Mouse (Mus musculus): Measurements from ENCODE around the gene Zfp354c. TPM values are rescaled to one million over a fixed set of nuclear protein-coding genes. Genes with fewer than 3 reads are reported as not detected.

The Zfp354c gene
- 21.5 and 23.9 TPM in 2 replicates for polyA plus RNA-seq (2015; fragmentation: Nextera tagmentation; extraction: Ambion mirVana)

GRCm38 (mm10) chr11:50827010-50827953, at the start of gene Zfp354c:
TSS of gene Zfp354c (minus strand) at chr11:50827724.
- H3K27me3 ChIP-seq: no peaks in the 10 kb centered on the region
- H3K9me3 ChIP-seq: no peaks in the 10 kb centered on the region
- H3K4me3 ChIP-seq: peak within 1 kb of the TSS; percentile 97
- peaks cover 32% of the 10 kb centered on the region for H3K36me3 ChIP-seq
- peak within 1 kb of the TSS; percentile 74 for H3K4me2 ChIP-seq
- ATAC-seq (ENCODE audit: borderline replicate concordance, extremely low read depth, low FRiP score, low TSS enrichment): peak; percentile 95; the same call in 1 of the 2 replicates
- peak within 1 kb of the TSS; percentile 53 for H3K27ac ChIP-seq
- peak within 1 kb of the TSS; percentile 89 for H3K9ac ChIP-seq
- peaks cover 11% of the 10 kb centered on the region for H3K4me1 ChIP-seq
- WGBS: under 1% methylated on average over 45 of the region's 45 CpGs

- Histone ChIP-seq H3K27ac (no peak overlapping the region), H3K4me2 (peak overlapping the region; percentile 85), H3K4me1 (peaks cover 15% of the 10 kb centered on the region), H3K27me3 (peaks cover 63% of the 10 kb centered on the region), H3K36me3 (no peaks in the 10 kb centered on the region), H3K9me3 (no peaks in the 10 kb centered on the region), H3K9ac (peak overlapping the region; percentile 19), H3K4me3 (peak overlapping the region; percentile 39)
- ATAC-seq (ENCODE audit: borderline replicate concordance, extremely low read depth, low FRiP score, low TSS enrichment): no peak
- under 1% methylated on average over 57 of the region's 72 CpGs for WGBS
Observed at GRCm38 (mm10) chr11:50850989-50851601, 23.6 kb upstream of the Zfp354c start.

GRCm38 (mm10) chr11:50850177-50850735, 22.7 kb upstream of the Zfp354c start, which contains the start of gene Grm6:
TSS of gene Grm6 (plus strand) at chr11:50850685.
- no peak for ATAC-seq (ENCODE audit: borderline replicate concordance, extremely low read depth, low FRiP score, low TSS enrichment)
- H3K4me3 ChIP-seq: peak within 1 kb of the TSS; percentile 39
- H3K36me3 ChIP-seq: no peaks in the 10 kb centered on the region
- peak within 1 kb of the TSS; percentile 85 for H3K4me2 ChIP-seq
- WGBS: 5% methylated on average over 11 of the region's 11 CpGs
- peaks cover 63% of the 10 kb centered on the region for H3K27me3 ChIP-seq
- peak within 1 kb of the TSS; percentile 19 for H3K9ac ChIP-seq
- H3K4me1 ChIP-seq: peaks cover 15% of the 10 kb centered on the region
- no peak within 1 kb of the TSS for H3K27ac ChIP-seq
- no peaks in the 10 kb centered on the region for H3K9me3 ChIP-seq

GRCm38 (mm10) chr11:50849310-50849709, 21.8 kb upstream of the Zfp354c start:
- Histone ChIP-seq H3K4me2 (no peak overlapping the region), H3K4me1 (peaks cover 15% of the 10 kb centered on the region), H3K36me3 (no peaks in the 10 kb centered on the region), H3K4me3 (no peak overlapping the region), H3K27me3 (peaks cover 63% of the 10 kb centered on the region), H3K27ac (no peak overlapping the region), H3K9ac (no peak overlapping the region), H3K9me3 (no peaks in the 10 kb centered on the region)
- ATAC-seq (ENCODE audit: borderline replicate concordance, extremely low read depth, low FRiP score, low TSS enrichment): no peak
- under 1% methylated on average over 10 of the region's 10 CpGs for WGBS

- no peak overlapping the region for H3K27ac ChIP-seq
- WGBS: 26% methylated on average over 3 of the region's 3 CpGs
- H3K9ac ChIP-seq: no peak overlapping the region
- no peak overlapping the region for H3K4me2 ChIP-seq
- no peak overlapping the region for H3K4me3 ChIP-seq
- H3K36me3 ChIP-seq: no peaks in the 10 kb centered on the region
- H3K4me1 ChIP-seq: peaks cover 15% of the 10 kb centered on the region
- H3K9me3 ChIP-seq: no peaks in the 10 kb centered on the region
- peaks cover 63% of the 10 kb centered on the region for H3K27me3 ChIP-seq
- ATAC-seq (ENCODE audit: borderline replicate concordance, extremely low read depth, low FRiP score, low TSS enrichment): no peak
Observed at GRCm38 (mm10) chr11:50848520-50849137, 21.1 kb upstream of the Zfp354c start.

- no peak overlapping the region for H3K4me2 ChIP-seq
- no peaks in the 10 kb centered on the region for H3K9me3 ChIP-seq
- no peak overlapping the region for H3K9ac ChIP-seq
- ATAC-seq (ENCODE audit: borderline replicate concordance, extremely low read depth, low FRiP score, low TSS enrichment): no peak
- no peak overlapping the region for H3K4me3 ChIP-seq
- no peaks in the 10 kb centered on the region for H3K36me3 ChIP-seq
- H3K27me3 ChIP-seq: peaks cover 49% of the 10 kb centered on the region
- 69% methylated on average over 5 of the region's 5 CpGs for WGBS
- no peak overlapping the region for H3K27ac ChIP-seq
- H3K4me1 ChIP-seq: peaks cover 15% of the 10 kb centered on the region
Observed at GRCm38 (mm10) chr11:50847047-50847446, 19.5 kb upstream of the Zfp354c start.

GRCm38 (mm10) chr11:50845951-50846350, 18.4 kb upstream of the Zfp354c start:
- Histone ChIP-seq H3K27ac (no peak overlapping the region), H3K9ac (no peak overlapping the region), H3K4me1 (peaks cover 12% of the 10 kb centered on the region), H3K36me3 (no peaks in the 10 kb centered on the region), H3K4me2 (no peak overlapping the region), H3K4me3 (no peak overlapping the region), H3K27me3 (peaks cover 38% of the 10 kb centered on the region), H3K9me3 (no peaks in the 10 kb centered on the region)
- no peak for ATAC-seq (ENCODE audit: borderline replicate concordance, extremely low read depth, low FRiP score, low TSS enrichment)
- WGBS: 77% methylated on average over 3 of the region's 3 CpGs

- peak within 1 kb of the TSS; percentile 44 for H3K4me3 ChIP-seq
- peak; percentile 93 for ATAC-seq (ENCODE audit: borderline replicate concordance, extremely low read depth, low FRiP score, low TSS enrichment)
- 13% methylated on average over 22 of the region's 22 CpGs for WGBS
Observed at GRCm38 (mm10) chr11:50841023-50841735, 13.7 kb upstream of the Zfp354c start, which contains the start of gene Zfp879. TSS of gene Zfp879 (minus strand) at chr11:50841552.

GRCm38 (mm10) chr11:50835727-50836126, 8.2 kb upstream of the Zfp354c start:
- Histone ChIP-seq H3K4me1 (peaks cover 6% of the 10 kb centered on the region; the same call in 1 of the 2 replicates), H3K4me3 (no peak overlapping the region), H3K9me3 (no peaks in the 10 kb centered on the region), H3K27me3 (no peaks in the 10 kb centered on the region), H3K4me2 (no peak overlapping the region), H3K36me3 (0 out of 2 replicates have a peak, but pooled peaks cover 3% of the 10 kb centered on the region), H3K27ac (no peak overlapping the region), H3K9ac (no peak overlapping the region)
- 85% methylated on average over 4 of the region's 4 CpGs for WGBS
- no peak for ATAC-seq (ENCODE audit: borderline replicate concordance, extremely low read depth, low FRiP score, low TSS enrichment)

More at GRCm38 (mm10) chr11:50841023-50841735, 13.7 kb upstream of the Zfp354c start, which contains the start of gene Zfp879:
- peak within 1 kb of the TSS; percentile 88 for H3K27ac ChIP-seq
- peaks cover 12% of the 10 kb centered on the region; the same call in 1 of the 2 replicates for H3K4me1 ChIP-seq
- H3K27me3 ChIP-seq: no peaks in the 10 kb centered on the region
- H3K9me3 ChIP-seq: no peaks in the 10 kb centered on the region
- no peaks in the 10 kb centered on the region for H3K36me3 ChIP-seq
- H3K4me2 ChIP-seq: peak within 1 kb of the TSS; percentile 72
- peak within 1 kb of the TSS; percentile 51 for H3K9ac ChIP-seq

- Histone ChIP-seq H3K9me3 (no peaks in the 10 kb centered on the region), H3K4me1 (peaks cover 11% of the 10 kb centered on the region), H3K9ac (peak overlapping the region; percentile 89), H3K27ac (no peak overlapping the region), H3K27me3 (no peaks in the 10 kb centered on the region), H3K36me3 (peaks cover 36% of the 10 kb centered on the region), H3K4me2 (peak overlapping the region; percentile 74), H3K4me3 (peak overlapping the region; percentile 97)
- ATAC-seq (ENCODE audit: borderline replicate concordance, extremely low read depth, low FRiP score, low TSS enrichment): no peak
- WGBS: 16% methylated on average over 2 of the region's 2 CpGs
Observed at GRCm38 (mm10) chr11:50826214-50826613, 1.3 kb downstream of the Zfp354c start.

- Histone ChIP-seq H3K4me3 (no peak overlapping the region), H3K27ac (no peak overlapping the region), H3K27me3 (no peaks in the 10 kb centered on the region), H3K36me3 (peaks cover 83% of the 10 kb centered on the region), H3K9ac (no peak overlapping the region), H3K4me2 (no peak overlapping the region), H3K9me3 (peaks cover 21% of the 10 kb centered on the region; the same call in 1 of the 2 replicates), H3K4me1 (no peaks in the 10 kb centered on the region)
- WGBS: 98% methylated on average over 4 of the region's 4 CpGs
- no peak for ATAC-seq (ENCODE audit: borderline replicate concordance, extremely low read depth, low FRiP score, low TSS enrichment)
Observed at GRCm38 (mm10) chr11:50814233-50814632, 13.3 kb downstream of the Zfp354c start.
